Mouse (Mus musculus): ENCODE results near the gene Daam2. TPM values are rescaled to one million over a fixed set of nuclear protein-coding genes. Genes with fewer than 3 reads are reported as not detected.
A peak's percentile ranks its signal among the peaks of the same experiment; 100 is the strongest.
"Not testable (repeated sequence)": the region's sequence is repeated elsewhere in the genome, so short reads cannot be mapped to it uniquely, and the experiment has no call there.

The Daam2 gene
- polyA plus RNA-seq, 1 experiment from 2014 or later = 15.8 TPM

GRCm38 (mm10) chr17:49475174-49475573 is 89.0 kb downstream of the Daam2 start:
- Histone ChIP-seq H3K4me3 (no peak overlapping the region), H3K36me3 (peaks cover 37% of the 10 kb centered on the region), H3K4me2 (no peak overlapping the region), H3K9me3 (no peaks in the 10 kb centered on the region), H3K27ac (no peak overlapping the region), H3K4me1 (peaks cover 14% of the 10 kb centered on the region; the same call in 1 of the 2 replicates), H3K9ac (no peak overlapping the region), H3K27me3 (no peaks in the 10 kb centered on the region)
- whole genome bisulfite sequencing = 93% methylated on average over 1 of the region's 1 CpGs
- ATAC-seq (ENCODE audit: borderline replicate concordance, extremely low read depth, low FRiP score, low TSS enrichment) = no peak

GRCm38 (mm10) chr17:49474051-49474450 is 90.1 kb downstream of the Daam2 start:
- ATAC-seq (ENCODE audit: borderline replicate concordance, extremely low read depth, low FRiP score, low TSS enrichment) = no peak
- no peak overlapping the region for H3K9ac ChIP-seq
- H3K4me3 ChIP-seq = no peak overlapping the region
- no peak overlapping the region for H3K27ac ChIP-seq
- H3K27me3 ChIP-seq = no peaks in the 10 kb centered on the region
- H3K36me3 ChIP-seq = peaks cover 32% of the 10 kb centered on the region
- H3K4me2 ChIP-seq = no peak overlapping the region
- peaks cover 14% of the 10 kb centered on the region; the same call in 1 of the 2 replicates for H3K4me1 ChIP-seq
- no peaks in the 10 kb centered on the region for H3K9me3 ChIP-seq
- 91% methylated on average over 4 of the region's 4 CpGs for WGBS

- Histone ChIP-seq H3K9me3 (no peaks in the 10 kb centered on the region), H3K4me3 (no peak overlapping the region), H3K27ac (no peak overlapping the region), H3K4me2 (no peak overlapping the region), H3K9ac (no peak overlapping the region), H3K36me3 (peaks cover 32% of the 10 kb centered on the region), H3K4me1 (peaks cover 14% of the 10 kb centered on the region; the same call in 1 of the 2 replicates), H3K27me3 (no peaks in the 10 kb centered on the region)
- no peak for ATAC-seq (ENCODE audit: borderline replicate concordance, extremely low read depth, low FRiP score, low TSS enrichment)
- 57% methylated on average over 8 of the region's 8 CpGs for WGBS
These were observed 91.5 kb downstream of the Daam2 start for GRCm38 (mm10) chr17:49472626-49473025.

- no peaks in the 10 kb centered on the region for H3K27me3 ChIP-seq
- H3K4me1 ChIP-seq = 0 out of 2 replicates have a peak, but pooled peaks cover 3% of the 10 kb centered on the region
- H3K4me2 ChIP-seq = no peak overlapping the region
- H3K9me3 ChIP-seq = no peaks in the 10 kb centered on the region
- no peak overlapping the region for H3K4me3 ChIP-seq
- WGBS = 33% methylated on average over 4 of the region's 4 CpGs
- H3K27ac ChIP-seq = no peak overlapping the region
- no peak; the same call in 1 of the 2 replicates for ATAC-seq (ENCODE audit: borderline replicate concordance, extremely low read depth, low FRiP score, low TSS enrichment)
- H3K9ac ChIP-seq = no peak overlapping the region
- H3K36me3 ChIP-seq = peaks cover 56% of the 10 kb centered on the region
These were observed 95.9 kb downstream of the Daam2 start for GRCm38 (mm10) chr17:49468223-49468622.

GRCm38 (mm10) chr17:49464884-49465283 is 99.3 kb downstream of the Daam2 start:
- Histone ChIP-seq H3K9me3 (no peaks in the 10 kb centered on the region), H3K4me2 (no peak overlapping the region), H3K4me3 (no peak overlapping the region), H3K4me1 (no peaks in the 10 kb centered on the region), H3K36me3 (peaks cover 54% of the 10 kb centered on the region), H3K27me3 (no peaks in the 10 kb centered on the region), H3K27ac (no peak overlapping the region), H3K9ac (no peak overlapping the region)
- no peak for ATAC-seq (ENCODE audit: borderline replicate concordance, extremely low read depth, low FRiP score, low TSS enrichment)
- 86% methylated on average over 3 of the region's 3 CpGs for WGBS

- Histone ChIP-seq H3K36me3 (peaks cover 48% of the 10 kb centered on the region), H3K9ac (no peak overlapping the region), H3K4me3 (no peak overlapping the region), H3K27me3 (no peaks in the 10 kb centered on the region), H3K4me1 (no peaks in the 10 kb centered on the region), H3K4me2 (no peak overlapping the region), H3K9me3 (no peaks in the 10 kb centered on the region), H3K27ac (no peak overlapping the region)
- ATAC-seq (ENCODE audit: borderline replicate concordance, extremely low read depth, low FRiP score, low TSS enrichment) = no peak
- WGBS = 89% methylated on average over 18 of the region's 18 CpGs
These were observed 105.8 kb downstream of the Daam2 start for GRCm38 (mm10) chr17:49458386-49458785.

GRCm38 (mm10) chr17:49457833-49458232 is 106.3 kb downstream of the Daam2 start:
- Histone ChIP-seq H3K9me3 (no peaks in the 10 kb centered on the region), H3K4me1 (no peaks in the 10 kb centered on the region), H3K27me3 (no peaks in the 10 kb centered on the region), H3K4me3 (no peak overlapping the region), H3K27ac (no peak overlapping the region), H3K9ac (no peak overlapping the region), H3K4me2 (no peak overlapping the region), H3K36me3 (peaks cover 48% of the 10 kb centered on the region)
- 88% methylated on average over 3 of the region's 3 CpGs for WGBS
- ATAC-seq (ENCODE audit: borderline replicate concordance, extremely low read depth, low FRiP score, low TSS enrichment) = 0 out of 2 replicates have a peak, but pooled peaks have one; percentile 4

GRCm38 (mm10) chr17:49456334-49456733 is 107.8 kb downstream of the Daam2 start:
- ATAC-seq (ENCODE audit: borderline replicate concordance, extremely low read depth, low FRiP score, low TSS enrichment) = no peak

GRCm38 (mm10) chr17:49450922-49451321 is 113.2 kb downstream of the Daam2 start:
- Histone ChIP-seq H3K27ac (no peak overlapping the region), H3K9me3 (no peaks in the 10 kb centered on the region), H3K4me2 (no peak overlapping the region), H3K4me1 (peaks cover 8% of the 10 kb centered on the region; the same call in 1 of the 2 replicates), H3K36me3 (peaks cover 30% of the 10 kb centered on the region), H3K9ac (no peak overlapping the region), H3K4me3 (no peak overlapping the region), H3K27me3 (no peaks in the 10 kb centered on the region)
- 69% methylated on average over 6 of the region's 6 CpGs for WGBS
- no peak for ATAC-seq (ENCODE audit: borderline replicate concordance, extremely low read depth, low FRiP score, low TSS enrichment)

More at GRCm38 (mm10) chr17:49456334-49456733, 107.8 kb downstream of the Daam2 start:
- 75% methylated on average over 4 of the region's 4 CpGs for WGBS
- Histone ChIP-seq H3K27me3 (no peaks in the 10 kb centered on the region), H3K4me1 (no peaks in the 10 kb centered on the region), H3K36me3 (peaks cover 41% of the 10 kb centered on the region), H3K9me3 (no peaks in the 10 kb centered on the region), H3K4me3 (no peak overlapping the region), H3K4me2 (no peak overlapping the region), H3K9ac (no peak overlapping the region), H3K27ac (no peak overlapping the region)

- Histone ChIP-seq H3K9me3 (no peaks in the 10 kb centered on the region), H3K27me3 (no peaks in the 10 kb centered on the region)
- ATAC-seq (ENCODE audit: borderline replicate concordance, extremely low read depth, low FRiP score, low TSS enrichment) = no peak
These were observed 114.9 kb downstream of the Daam2 start for GRCm38 (mm10) chr17:49449230-49449608.

GRCm38 (mm10) chr17:49448570-49449229 is 115.4 kb downstream of the Daam2 start:
- Histone ChIP-seq H3K27me3 (no peaks in the 10 kb centered on the region), H3K4me3 (no peak overlapping the region), H3K4me2 (no peak overlapping the region), H3K27ac (no peak overlapping the region), H3K9ac (no peak overlapping the region), H3K9me3 (no peaks in the 10 kb centered on the region), H3K36me3 (peaks cover 12% of the 10 kb centered on the region), H3K4me1 (peaks cover 8% of the 10 kb centered on the region; the same call in 1 of the 2 replicates)
- 54% methylated on average over 9 of the region's 9 CpGs for WGBS
- ATAC-seq (ENCODE audit: borderline replicate concordance, extremely low read depth, low FRiP score, low TSS enrichment) = no peak

More at GRCm38 (mm10) chr17:49449230-49449608, 114.9 kb downstream of the Daam2 start:
- peaks cover 8% of the 10 kb centered on the region; the same call in 1 of the 2 replicates for H3K4me1 ChIP-seq
- no peak overlapping the region for H3K4me3 ChIP-seq
- peaks cover 17% of the 10 kb centered on the region for H3K36me3 ChIP-seq
- H3K9ac ChIP-seq = no peak overlapping the region
- H3K4me2 ChIP-seq = no peak overlapping the region
- H3K27ac ChIP-seq = no peak overlapping the region
- 81% methylated on average over 8 of the region's 8 CpGs for WGBS

GRCm38 (mm10) chr17:49442841-49443240 is 121.3 kb downstream of the Daam2 start:
- H3K4me3 ChIP-seq; H3K9me3 ChIP-seq; H3K4me1 ChIP-seq; H3K4me2 ChIP-seq; H3K36me3 ChIP-seq; H3K9ac ChIP-seq; ATAC-seq (ENCODE audit: borderline replicate concordance, extremely low read depth, low FRiP score, low TSS enrichment); H3K27me3 ChIP-seq; H3K27ac ChIP-seq: not testable (repeated sequence)
- 55% methylated on average over 3 of the region's 3 CpGs for WGBS

Data from lung, embryonic 15.5 days (tissue).